Mouse (Mus musculus) layer of hippocampus, adult 11-12 months (tissue): Measurements from ENCODE around the gene H2-T23.
A peak's percentile ranks its signal among the peaks of the same experiment; 100 is the strongest.
"Not testable (repeated sequence)": the region's sequence is repeated elsewhere in the genome, so short reads cannot be mapped to it uniquely, and the experiment has no call there.

ENCODE experiments used
- DNase-seq: peaks from one replicate; pipeline ENCODE4 v3.0.0; 2022; ENCODE audit warnings: low spot score

H2-T23 gene

DNA sequence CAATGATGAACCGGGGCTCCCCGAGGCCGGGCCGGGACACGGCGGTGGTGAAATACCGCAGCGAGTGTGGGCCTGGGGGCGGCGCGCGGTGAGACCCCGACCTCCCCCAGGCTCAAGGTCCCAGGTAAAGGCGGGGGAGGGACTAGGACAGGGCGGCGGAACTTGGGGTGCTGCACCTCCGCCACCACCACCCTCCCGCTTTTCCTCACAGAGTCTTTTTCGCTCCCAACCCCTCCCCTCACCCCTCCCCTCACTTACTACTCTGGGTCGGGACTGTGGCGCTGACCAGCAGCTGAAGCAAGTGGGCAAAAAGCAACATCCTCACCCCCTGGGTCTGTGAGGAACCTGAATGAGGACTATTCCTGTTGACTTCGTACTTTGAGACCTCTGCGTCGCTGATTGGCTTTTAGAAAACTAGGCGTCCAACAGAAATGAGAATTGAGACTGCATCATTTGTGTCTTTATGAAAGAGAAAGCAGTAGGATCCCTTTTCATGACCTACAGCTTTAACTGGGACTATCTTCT, at the start of gene H2-T23:
Gene H2-T23 (minus strand): TSS at position 505 of the 525 bp plus-strand sequence.
- peak; percentile 51 for DNase-seq

DNA sequence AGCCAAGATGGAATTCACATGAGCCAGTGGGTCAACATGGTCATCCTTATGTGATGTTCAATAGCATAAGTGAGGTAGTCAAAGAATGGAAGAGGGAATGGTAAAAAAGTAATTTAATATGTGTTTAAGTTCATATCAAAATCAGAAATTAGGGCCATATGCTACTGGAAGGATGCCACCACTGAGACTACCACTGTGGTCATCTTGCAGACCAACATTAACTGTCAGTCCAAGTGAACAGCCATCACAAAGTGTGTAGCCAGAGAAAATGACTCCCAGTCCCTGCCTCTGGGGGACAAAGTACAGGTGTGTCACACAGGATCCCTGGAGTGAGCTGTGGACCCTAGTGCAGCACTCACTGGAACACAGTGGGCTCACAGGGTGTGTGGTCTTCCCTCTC, 49.2 kb upstream of the H2-T23 start:
- not testable (repeated sequence) for DNase-seq

GRCm38 (mm10) chr17:36060829-36061228, 28.2 kb upstream of the H2-T23 start:
- peak; percentile 91 for DNase-seq

DNA sequence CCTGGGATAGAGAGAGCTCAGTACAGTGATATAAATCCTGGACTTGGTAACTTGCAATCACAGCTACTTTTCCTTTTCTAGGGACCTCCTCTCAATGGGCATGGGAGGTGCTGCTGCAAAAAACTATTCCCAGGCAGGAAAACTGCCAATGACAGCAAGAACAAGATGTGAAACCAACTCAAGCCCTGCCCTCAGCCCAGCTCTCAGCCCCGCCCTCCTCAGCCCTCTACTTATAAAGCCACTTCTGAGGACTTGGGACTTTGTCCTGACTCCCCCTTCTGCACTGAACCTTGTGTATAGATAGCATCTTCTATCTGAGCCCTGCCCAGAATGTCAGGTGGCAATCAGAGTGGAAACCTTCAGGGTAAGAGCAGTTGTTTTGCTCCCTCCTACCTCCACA, 25.7 kb upstream of the H2-T23 start, which contains the start of gene Gm11127:
Gene Gm11127 (minus strand): TSS at position 10 of the 400 bp plus-strand sequence.
- not testable (repeated sequence) for DNase-seq

- DNase-seq = not testable (repeated sequence)
Observed at GRCm38 (mm10) chr17:36057927-36058326, 25.3 kb upstream of the H2-T23 start.

DNA sequence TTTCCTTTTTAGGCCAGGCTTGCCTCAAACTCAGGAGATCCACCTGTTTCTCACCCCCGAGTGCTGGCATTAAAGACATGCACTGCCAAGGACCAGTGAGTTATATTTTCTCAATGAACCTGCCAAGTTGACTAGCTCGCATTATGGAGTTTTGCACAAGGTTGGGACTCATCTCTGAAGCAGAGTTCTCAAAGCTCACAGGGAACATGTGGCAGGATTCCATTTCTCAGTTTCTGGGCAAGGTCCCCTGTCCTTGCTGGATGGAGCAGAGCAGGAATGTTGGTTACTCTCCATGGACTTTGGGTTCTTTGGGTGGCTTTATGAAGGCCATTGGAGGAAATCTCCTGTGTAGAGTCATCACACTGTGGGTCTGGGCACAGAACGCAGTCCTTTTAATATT, 10.6 kb upstream of the H2-T23 start:
- no peak for DNase-seq

DNA sequence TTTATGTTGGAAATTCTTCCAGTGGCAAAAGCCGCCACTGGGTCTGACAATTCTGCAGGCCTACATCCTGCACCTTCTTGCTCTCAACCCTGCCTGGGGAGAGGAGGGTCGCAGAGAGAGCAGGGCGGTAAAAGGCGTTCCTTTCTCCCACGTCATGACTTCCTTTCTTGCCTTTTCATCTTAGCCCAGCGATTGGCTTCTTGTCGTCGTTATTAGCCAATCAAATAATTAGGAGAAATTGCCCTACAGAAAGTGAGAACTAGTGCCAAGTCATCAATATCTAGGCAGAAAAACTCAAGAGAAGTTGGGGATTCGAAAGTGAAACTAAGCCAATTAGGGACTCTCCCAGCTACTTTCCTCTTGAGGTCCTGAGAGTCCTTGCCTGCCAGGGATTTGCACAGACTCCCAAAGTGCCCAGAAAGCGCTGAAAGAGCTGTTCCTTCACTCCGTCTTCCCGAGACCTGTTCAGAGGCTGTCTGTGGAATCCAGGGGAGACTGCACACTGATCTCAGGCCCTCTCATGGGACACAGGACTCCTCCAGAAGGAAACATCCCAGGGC, 10.0 kb upstream of the H2-T23 start, which contains the start of the genes H2-T22 and Gm6034:
Gene H2-T22 (minus strand): TSS at position 138 of the 560 bp plus-strand sequence.
Gene Gm6034 (plus strand): TSS at position 352 of the 560 bp plus-strand sequence.
- peak; percentile 80 for DNase-seq

DNA sequence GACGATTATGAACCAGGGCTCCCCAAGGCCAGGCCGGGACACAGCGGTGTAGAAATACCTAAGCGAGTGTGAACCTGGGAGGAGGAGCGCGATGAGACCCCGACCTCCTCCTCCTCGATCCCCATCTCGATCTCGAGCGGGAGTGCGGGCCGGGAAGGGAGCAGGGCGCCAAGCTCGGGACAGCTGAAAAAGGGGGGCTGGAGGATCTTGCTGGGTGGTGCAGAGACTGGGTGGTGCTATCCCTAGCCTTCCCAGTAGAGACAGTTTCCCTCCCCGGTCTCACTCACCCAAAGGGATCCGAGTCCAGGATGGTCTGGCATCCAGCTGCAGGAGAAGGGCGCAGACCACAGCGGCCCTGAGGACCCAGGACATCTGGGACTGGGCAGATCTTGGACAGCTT, 9.4 kb upstream of the H2-T23 start:
- DNase-seq = not testable (repeated sequence)

GRCm38 (mm10) chr17:36040604-36041003, 7.9 kb upstream of the H2-T23 start:
- DNase-seq = not testable (repeated sequence)

GRCm38 (mm10) chr17:36036126-36036525, 3.5 kb upstream of the H2-T23 start:
- peak; percentile 9 for DNase-seq

DNA sequence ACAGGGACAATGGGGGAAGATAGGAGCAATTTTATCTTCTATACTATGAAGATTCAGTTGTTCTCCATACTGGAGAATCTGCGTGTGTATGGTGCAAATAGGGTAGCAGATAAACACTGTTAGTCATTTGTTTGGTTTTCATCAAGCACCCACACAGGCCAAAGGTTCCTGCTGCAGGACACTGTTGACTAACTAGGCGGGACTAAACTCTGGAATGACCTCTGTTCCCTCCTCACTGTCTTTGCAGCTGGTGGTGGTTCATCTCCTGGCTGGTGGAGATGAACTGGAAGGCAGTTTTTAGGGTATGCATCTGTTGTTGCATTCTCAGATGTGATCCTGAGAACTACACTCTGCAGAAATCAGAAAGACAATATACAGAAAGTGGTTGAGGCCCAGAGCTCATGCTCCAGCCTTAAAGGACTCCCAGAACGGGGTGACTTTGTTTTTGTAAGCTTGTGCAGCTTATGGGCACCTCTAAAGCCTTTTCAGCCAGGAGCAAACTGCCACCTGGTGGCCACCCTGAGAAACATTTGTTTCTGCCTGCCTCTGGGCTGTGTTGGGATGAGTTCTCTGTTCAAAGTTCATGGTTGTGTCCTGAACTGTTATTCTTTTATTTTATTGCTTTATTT, 2.5 kb upstream of the H2-T23 start:
- DNase-seq = peak; percentile 58

- DNase-seq = peak; percentile 2
Observed at GRCm38 (mm10) chr17:36034524-36034923, 1.9 kb upstream of the H2-T23 start.

GRCm38 (mm10) chr17:36031583-36032331, 898 bp downstream of the H2-T23 start:
- DNase-seq = peak; percentile 63

GRCm38 (mm10) chr17:36030703-36031582, 1.7 kb downstream of the H2-T23 start:
- DNase-seq = not testable (repeated sequence)

GRCm38 (mm10) chr17:36030046-36030702, 2.5 kb downstream of the H2-T23 start:
- DNase-seq = not testable (repeated sequence)

GRCm38 (mm10) chr17:36028879-36029619, 3.6 kb downstream of the H2-T23 start:
- DNase-seq = no peak

GRCm38 (mm10) chr17:36027663-36028062, 5.0 kb downstream of the H2-T23 start:
- DNase-seq = no peak

- DNase-seq = no peak
Observed at GRCm38 (mm10) chr17:36025901-36026300, 6.8 kb downstream of the H2-T23 start.

- no peak for DNase-seq
Observed at GRCm38 (mm10) chr17:36025197-36025596, 7.5 kb downstream of the H2-T23 start.
